Mouse (Mus musculus) thymus, adult 2 months (tissue): ENCODE measurements at regions not wholly inside any gene's neighbourhood (a gene's known extent, or its start where the extent isn't known, plus 50 kb on each side); places are given as distances from the start of the nearest gene placed in this dataset.

Experiments
- DNase-seq: peaks from one replicate; pipeline ENCODE4 v3.0.0; 2021
- H3K27ac ChIP-seq: fragments of 200-500 bp; 2 replicates; pipeline ENCODE4 v1.5.1; 2012; ENCODE audit warnings: low read length, control low read depth; ENCODE audit not compliant: control insufficient read depth, insufficient read depth
- H3K27me3 ChIP-seq: fragments of 200-500 bp; 2 replicates; pipeline ENCODE4 v1.6.1; 2012; ENCODE audit warnings: mild to moderate bottlenecking, low read length, moderate library complexity, mixed read lengths; ENCODE audit not compliant: control insufficient read depth, insufficient read depth
- H3K36me3 ChIP-seq: fragments of 200-500 bp; 2 replicates; pipeline ENCODE4 v1.6.1; 2012; ENCODE audit warnings: mild to moderate bottlenecking, low read length, moderate library complexity; ENCODE audit not compliant: control insufficient read depth, insufficient read depth
- H3K4me1 ChIP-seq: fragments of 200-500 bp; replicated peaks from 2 replicates; pipeline ENCODE4 v1.6.1; 2012; ENCODE audit warnings: low read length; ENCODE audit not compliant: control insufficient read depth, insufficient read depth
- H3K4me3 ChIP-seq: fragments of 200-500 bp; 2 replicates; pipeline ENCODE4 v1.5.1; 2012; ENCODE audit warnings: mild to moderate bottlenecking, low read length, control low read depth, moderate library complexity; ENCODE audit not compliant: control insufficient read depth, insufficient read depth
- CTCF ChIP-seq: fragments of 200-500 bp; IDR thresholded peaks from 2 replicates; pipeline ENCODE4 v1.5.1; 2012; ENCODE audit warnings: mild to moderate bottlenecking, control low read depth, low read length, moderate library complexity, borderline replicate concordance; ENCODE audit not compliant: control insufficient read depth, poor library complexity, insufficient read depth; ENCODE audit errors: extremely low read depth
- POLR2A ChIP-seq: fragments of 200-500 bp; IDR thresholded peaks from 2 replicates; pipeline ENCODE4 v1.6.1; 2012; ENCODE audit warnings: mild to moderate bottlenecking, low read length, control low read depth, moderate library complexity; ENCODE audit not compliant: control insufficient read depth, poor library complexity, insufficient read depth; ENCODE audit errors: extremely low read depth
- WGBS: fragments of 180-500 bp; shearing (Covaris S2); methylation state at CpG from one replicate; pipeline ENCODE4 v1.1.7; 2018; 5-methylcytosine and 5-hydroxymethylcytosine counted together

DNA sequence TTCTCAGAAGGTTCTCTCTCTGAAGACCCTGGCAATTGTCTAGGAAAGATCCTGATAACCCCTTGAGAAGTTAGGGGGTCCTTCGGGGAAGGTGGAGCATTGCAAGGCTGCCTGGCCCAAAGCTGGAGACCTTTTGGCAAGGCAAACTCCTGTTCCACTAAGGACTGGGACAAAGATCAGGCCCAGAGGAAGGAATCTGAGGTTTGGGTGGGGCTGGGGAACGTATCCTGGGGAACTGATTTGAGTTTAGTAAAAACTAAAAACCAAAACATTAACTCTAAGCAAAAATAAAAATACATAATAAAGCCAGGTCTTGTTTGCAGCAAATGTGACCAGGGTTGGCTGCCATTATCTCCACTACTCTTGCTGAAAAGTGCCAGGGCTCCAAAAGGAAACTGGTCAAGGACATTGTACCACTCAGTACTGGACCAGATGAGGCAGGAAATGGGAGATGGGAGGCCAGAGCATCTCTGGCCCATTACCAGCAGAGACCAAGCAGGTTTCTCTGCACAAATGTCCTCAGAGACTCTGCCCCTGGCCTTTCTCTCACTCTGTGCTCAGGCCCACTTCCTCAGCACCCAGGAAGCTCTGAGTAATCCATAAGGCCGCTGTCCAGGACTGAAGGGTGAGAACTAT is 321.5 kb downstream of the Cxcl12 start:
- no peaks in the 10 kb centered on the region for H3K4me1 ChIP-seq
- 79% methylated on average over 3 of the region's 3 CpGs for WGBS
- H3K27me3 ChIP-seq, result no peaks in the 10 kb centered on the region
- no peaks in the 10 kb centered on the region for H3K36me3 ChIP-seq
- DNase-seq, result no peak
- no peak overlapping the region for H3K4me3 ChIP-seq
- no peak overlapping the region for H3K27ac ChIP-seq
- no peak for TF ChIP-seq CTCF
- TF ChIP-seq POLR2A, result no peak

- Histone ChIP-seq H3K36me3 (no peaks in the 10 kb centered on the region), H3K4me1 (no peaks in the 10 kb centered on the region), H3K27ac (no peak overlapping the region), H3K4me3 (no peak overlapping the region), H3K27me3 (no peaks in the 10 kb centered on the region)
- WGBS, result 80% methylated on average over 1 of the region's 1 CpGs
- TF ChIP-seq POLR2A, result no peak
- no peak for TF ChIP-seq CTCF
- DNase-seq, result no peak
Measured at GRCm38 (mm10) chr6:117494971-117495370, 326.6 kb downstream of the Cxcl12 start.

- Histone ChIP-seq H3K4me1 (no peaks in the 10 kb centered on the region), H3K27ac (no peak overlapping the region), H3K27me3 (no peaks in the 10 kb centered on the region), H3K36me3 (no peaks in the 10 kb centered on the region), H3K4me3 (no peak overlapping the region)
- DNase-seq, result no peak
- TF ChIP-seq CTCF (no peak), POLR2A (no peak)
- WGBS, result 48% methylated on average over 5 of the region's 5 CpGs
Measured at GRCm38 (mm10) chr6:117497337-117497736, 329.0 kb downstream of the Cxcl12 start.

- Histone ChIP-seq H3K36me3 (no peaks in the 10 kb centered on the region), H3K27me3 (no peaks in the 10 kb centered on the region), H3K27ac (no peak overlapping the region), H3K4me3 (no peak overlapping the region), H3K4me1 (no peaks in the 10 kb centered on the region)
- no peak for TF ChIP-seq CTCF
- TF ChIP-seq POLR2A, result no peak
- WGBS, result 87% methylated on average over 5 of the region's 5 CpGs
- no peak for DNase-seq
Measured at GRCm38 (mm10) chr6:117497904-117498303, 329.6 kb downstream of the Cxcl12 start.

DNA sequence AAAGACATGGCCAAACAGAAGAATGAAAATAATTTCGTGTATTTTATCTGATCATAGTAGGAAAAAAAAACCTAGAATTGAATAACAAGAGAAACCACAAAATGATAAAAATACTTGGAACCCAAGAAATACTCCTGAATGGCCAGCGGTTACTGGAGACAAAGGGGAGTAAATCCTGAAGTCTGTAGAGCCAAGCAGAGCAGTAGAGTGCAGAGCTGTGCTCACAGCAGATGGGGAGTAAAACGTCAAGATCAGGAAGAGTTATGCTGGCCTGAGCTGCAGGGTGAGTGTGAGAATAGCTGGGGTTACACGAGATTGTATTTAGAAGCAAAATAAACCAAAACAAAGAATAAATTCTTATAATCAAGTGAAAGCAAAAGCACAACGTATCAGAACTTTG is 334.0 kb downstream of the Cxcl12 start:
- H3K4me3 ChIP-seq, result no peak overlapping the region
- TF ChIP-seq CTCF (no peak), POLR2A (no peak)
- H3K4me1 ChIP-seq, result no peaks in the 10 kb centered on the region
- H3K27me3 ChIP-seq, result no peaks in the 10 kb centered on the region
- DNase-seq, result no peak
- H3K36me3 ChIP-seq, result no peaks in the 10 kb centered on the region
- WGBS, result 18% methylated on average over 5 of the region's 5 CpGs
- no peak overlapping the region for H3K27ac ChIP-seq

DNA sequence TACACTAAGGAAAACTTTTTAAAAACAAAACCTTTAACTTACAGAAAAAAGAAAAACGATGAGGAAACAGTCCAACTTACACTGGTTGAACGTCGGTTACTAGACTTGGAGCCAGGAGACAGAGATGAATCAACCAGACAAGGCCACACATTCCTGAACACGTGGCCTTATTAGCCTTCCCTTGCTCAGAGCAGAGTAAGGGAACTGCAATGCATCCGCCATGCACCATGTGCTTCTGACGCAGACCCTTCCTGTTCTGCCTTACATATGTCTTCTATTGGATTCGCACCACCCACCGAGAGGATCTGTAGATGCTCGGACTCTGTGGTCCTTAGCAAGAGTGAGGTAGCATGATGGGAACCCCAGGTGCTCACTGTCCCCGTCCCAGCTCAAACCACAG is 336.2 kb upstream of the Zfp637 start:
- TF ChIP-seq POLR2A (no peak), CTCF (no peak)
- no peak for DNase-seq
- Histone ChIP-seq H3K27me3 (no peaks in the 10 kb centered on the region), H3K4me1 (no peaks in the 10 kb centered on the region), H3K36me3 (no peaks in the 10 kb centered on the region), H3K4me3 (no peak overlapping the region), H3K27ac (no peak overlapping the region)
- 91% methylated on average over 10 of the region's 10 CpGs for WGBS

- no peaks in the 10 kb centered on the region for H3K36me3 ChIP-seq
- no peak overlapping the region for H3K27ac ChIP-seq
- WGBS, result 71% methylated on average over 3 of the region's 3 CpGs
- no peak overlapping the region for H3K4me3 ChIP-seq
- H3K4me1 ChIP-seq, result no peaks in the 10 kb centered on the region
- no peaks in the 10 kb centered on the region for H3K27me3 ChIP-seq
- TF ChIP-seq POLR2A (no peak), CTCF (no peak)
- DNase-seq, result no peak
Measured at GRCm38 (mm10) chr6:117505431-117505830, 335.5 kb upstream of the Zfp637 start.
